Mouse (Mus musculus): ENCODE results near the gene Fgfr2. TPM values are rescaled to one million over a fixed set of nuclear protein-coding genes. Genes with fewer than 3 reads are reported as not detected.

Fgfr2 gene
- polyA plus RNA-seq, 1 experiment: 52.3 TPM

DNA sequence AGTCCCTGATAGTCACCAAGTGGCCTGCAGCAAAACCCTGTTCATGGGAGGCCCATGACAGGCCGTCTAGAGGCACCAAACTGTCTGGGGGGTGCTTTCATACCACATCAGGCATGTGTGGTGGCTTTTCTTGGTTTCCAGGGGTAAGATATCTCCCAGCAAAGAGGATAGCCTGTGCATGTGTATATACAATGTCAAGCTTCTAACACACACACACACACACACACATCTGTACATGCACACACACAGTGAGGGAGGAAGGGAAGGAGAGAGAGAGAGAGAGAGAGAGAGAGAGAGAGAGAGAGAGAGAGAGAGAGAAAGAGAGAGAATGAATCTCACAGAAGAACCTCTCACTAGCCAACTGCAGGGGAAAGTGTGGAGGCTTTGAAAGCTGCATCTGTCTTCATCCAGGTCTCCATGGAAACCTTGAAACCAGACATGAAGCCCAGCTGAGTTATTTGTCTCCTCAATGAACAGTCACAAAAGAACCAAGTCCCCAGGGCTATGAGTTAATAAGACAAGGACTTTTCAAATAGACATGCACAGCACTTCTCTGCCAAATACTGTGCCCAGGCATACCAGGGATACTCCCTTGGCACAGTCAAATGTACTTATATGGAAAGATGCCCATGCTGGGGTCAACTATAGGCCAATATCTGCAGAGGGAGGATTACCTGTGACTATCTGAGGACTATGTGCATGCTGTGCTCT lies 1110.0 kb downstream of the Fgfr2 start:
- no peak for TF ChIP-seq CTCF (IDR thresholded peaks at IDR 0.05; ENCODE audit: borderline replicate concordance, extremely low read depth, insufficient read depth, insufficient read length)
- TF ChIP-seq POLR2A (IDR thresholded peaks at IDR 0.05; ENCODE audit: borderline replicate concordance, extremely low read depth, insufficient read depth, insufficient read length, poor library complexity, severe bottlenecking): no peak

GRCm38 (mm10) chr7:132009002-132009401 lies 1114.1 kb downstream of the Fgfr2 start:
- DNase-seq (ENCODE audit: low read depth): no peak
- TF ChIP-seq CTCF (IDR thresholded peaks at IDR 0.05; ENCODE audit: borderline replicate concordance, extremely low read depth, insufficient read depth, insufficient read length) (no peak), POLR2A (IDR thresholded peaks at IDR 0.05; ENCODE audit: borderline replicate concordance, extremely low read depth, insufficient read depth, insufficient read length, poor library complexity, severe bottlenecking) (no peak)

More for the DNA sequence above, 1110.0 kb downstream of the Fgfr2 start:
- DNase-seq (ENCODE audit: low read depth): peak; percentile 93

GRCm38 (mm10) chr7:132005996-132006696 lies 1117.0 kb downstream of the Fgfr2 start:
- DNase-seq (ENCODE audit: low read depth): peak; percentile 53
- TF ChIP-seq CTCF (IDR thresholded peaks at IDR 0.05; ENCODE audit: borderline replicate concordance, extremely low read depth, insufficient read depth, insufficient read length) (no peak), POLR2A (IDR thresholded peaks at IDR 0.05; ENCODE audit: borderline replicate concordance, extremely low read depth, insufficient read depth, insufficient read length, poor library complexity, severe bottlenecking) (no peak)

GRCm38 (mm10) chr7:131992873-131993272 lies 1130.3 kb downstream of the Fgfr2 start:
- no peak for DNase-seq (ENCODE audit: low read depth)
- TF ChIP-seq POLR2A (IDR thresholded peaks at IDR 0.05; ENCODE audit: borderline replicate concordance, extremely low read depth, insufficient read depth, insufficient read length, poor library complexity, severe bottlenecking) (no peak), CTCF (IDR thresholded peaks at IDR 0.05; ENCODE audit: borderline replicate concordance, extremely low read depth, insufficient read depth, insufficient read length) (no peak)

- DNase-seq (ENCODE audit: low read depth): no peak
- TF ChIP-seq CTCF (IDR thresholded peaks at IDR 0.05; ENCODE audit: borderline replicate concordance, extremely low read depth, insufficient read depth, insufficient read length): no peak
- TF ChIP-seq POLR2A (IDR thresholded peaks at IDR 0.05; ENCODE audit: borderline replicate concordance, extremely low read depth, insufficient read depth, insufficient read length, poor library complexity, severe bottlenecking): no peak
Measured at GRCm38 (mm10) chr7:131992226-131992625, 1130.9 kb downstream of the Fgfr2 start.

- no peak for DNase-seq (ENCODE audit: low read depth)
- TF ChIP-seq POLR2A (IDR thresholded peaks at IDR 0.05; ENCODE audit: borderline replicate concordance, extremely low read depth, insufficient read depth, insufficient read length, poor library complexity, severe bottlenecking): no peak
- TF ChIP-seq CTCF (IDR thresholded peaks at IDR 0.05; ENCODE audit: borderline replicate concordance, extremely low read depth, insufficient read depth, insufficient read length): no peak
Measured at GRCm38 (mm10) chr7:131989056-131989455, 1134.1 kb downstream of the Fgfr2 start.

DNA sequence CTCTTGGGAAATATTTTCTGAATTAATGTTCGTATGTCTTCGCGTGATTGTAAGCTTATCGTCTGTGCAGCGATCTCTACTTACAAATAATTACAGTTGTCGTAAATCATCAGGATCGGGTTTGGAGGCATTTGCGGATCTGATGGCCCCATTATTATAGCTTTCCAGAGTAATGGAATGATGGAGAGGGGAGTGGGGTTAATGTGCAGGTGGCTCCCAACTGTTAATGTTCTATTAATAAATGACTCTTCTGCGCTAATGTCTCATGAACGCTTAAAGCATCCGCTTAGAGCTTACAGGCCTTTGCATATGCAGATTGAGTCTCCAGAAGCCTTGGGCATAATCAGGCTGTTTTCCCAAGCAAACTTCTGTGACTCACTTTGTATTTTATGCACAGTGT lies 1144.5 kb downstream of the Fgfr2 start:
- DNase-seq (ENCODE audit: low read depth): peak; percentile 60
- TF ChIP-seq POLR2A (IDR thresholded peaks at IDR 0.05; ENCODE audit: borderline replicate concordance, extremely low read depth, insufficient read depth, insufficient read length, poor library complexity, severe bottlenecking): no peak
- TF ChIP-seq CTCF (IDR thresholded peaks at IDR 0.05; ENCODE audit: borderline replicate concordance, extremely low read depth, insufficient read depth, insufficient read length): no peak

DNA sequence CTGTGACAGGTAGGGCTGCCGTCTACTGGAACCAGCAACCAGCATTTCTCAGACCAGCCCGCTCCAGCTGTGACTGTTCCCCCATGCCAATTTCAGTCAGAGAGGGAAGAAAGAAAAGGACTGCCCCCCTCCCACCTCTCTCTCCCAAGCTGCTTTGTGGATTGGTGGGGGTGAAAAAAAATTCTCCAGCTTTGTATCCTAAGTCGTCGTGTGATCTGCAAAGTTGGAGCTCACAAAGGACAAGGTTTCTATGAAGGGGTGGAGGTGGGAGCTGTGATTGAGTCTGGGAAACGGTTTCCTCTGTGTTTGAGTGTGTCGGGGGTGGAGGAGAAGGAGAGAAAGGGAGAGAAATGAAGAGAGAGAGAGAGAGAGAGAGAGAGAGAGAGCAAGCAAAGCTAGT lies 1147.3 kb downstream of the Fgfr2 start:
- DNase-seq (ENCODE audit: low read depth): peak; percentile 19
- TF ChIP-seq POLR2A (IDR thresholded peaks at IDR 0.05; ENCODE audit: borderline replicate concordance, extremely low read depth, insufficient read depth, insufficient read length, poor library complexity, severe bottlenecking): no peak
- no peak for TF ChIP-seq CTCF (IDR thresholded peaks at IDR 0.05; ENCODE audit: borderline replicate concordance, extremely low read depth, insufficient read depth, insufficient read length)

DNA sequence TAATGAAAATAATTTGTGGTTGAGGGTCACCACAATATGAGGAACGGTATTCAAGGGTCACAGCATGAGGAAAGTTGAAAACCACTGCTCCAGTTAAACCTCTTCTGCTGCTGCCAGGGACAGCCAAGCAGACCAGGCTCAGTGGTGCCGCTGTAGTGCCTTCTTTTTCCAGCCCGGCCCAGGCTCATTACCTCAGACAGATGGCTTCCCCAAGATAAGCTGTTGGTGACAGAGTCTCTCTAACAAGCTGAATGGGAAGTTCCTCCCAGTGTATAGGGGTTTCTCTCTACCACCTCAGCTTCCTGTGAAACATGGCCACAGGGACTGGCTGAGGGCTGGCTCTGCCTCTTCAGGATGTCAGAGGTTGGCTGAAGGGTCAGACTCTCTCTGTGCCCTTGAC lies 1152.9 kb downstream of the Fgfr2 start:
- TF ChIP-seq POLR2A (IDR thresholded peaks at IDR 0.05; ENCODE audit: borderline replicate concordance, extremely low read depth, insufficient read depth, insufficient read length, poor library complexity, severe bottlenecking) (no peak), CTCF (IDR thresholded peaks at IDR 0.05; ENCODE audit: borderline replicate concordance, extremely low read depth, insufficient read depth, insufficient read length) (no peak)
- peak; percentile 47 for DNase-seq (ENCODE audit: low read depth)

GRCm38 (mm10) chr7:131966916-131967494 lies 1156.1 kb downstream of the Fgfr2 start:
- TF ChIP-seq POLR2A (IDR thresholded peaks at IDR 0.05; ENCODE audit: borderline replicate concordance, extremely low read depth, insufficient read depth, insufficient read length, poor library complexity, severe bottlenecking): no peak
- no peak for TF ChIP-seq CTCF (IDR thresholded peaks at IDR 0.05; ENCODE audit: borderline replicate concordance, extremely low read depth, insufficient read depth, insufficient read length)
- DNase-seq (ENCODE audit: low read depth): peak; percentile 60

Measured in brain, embryonic 14.5 days (tissue).